In genomic region chr1:23834246-23834645, GRCm38 (mm10) we compare ENCODE assay signal across 24 mouse cellular contexts.
DNase-seq lines count a peak whose midpoint lies in the region; ATAC-seq lines count a peak whose summit lies in the region.
"Had no signal": no experiment of that assay in that cellular context is flagged by ENCODE, and none has a peak within 500 bp of the region (broad histone marks: within the 10 kb centered on the region; RNA-seq: fewer than 3 reads in every experiment).

No protein-coding gene starts in this region.

- no peaks in the 10 kb centered on the region for H3K9me3 ChIP-seq in forebrain, embryonic 13.5 days (replicated peaks)
- H3K9me3 ChIP-seq in forebrain, embryonic 11.5 days (ENCODE audit: control insufficient read depth, low read length) = no peaks in the 10 kb centered on the region
- H3K9me3 ChIP-seq in hindbrain, embryonic 13.5 days = no peaks in the 10 kb centered on the region
- H3K9me3 ChIP-seq in hindbrain, embryonic 10.5 days = no peaks in the 10 kb centered on the region
- H3K9me3 ChIP-seq: embryonic facial prominence, embryonic 10.5 days; embryonic facial prominence, embryonic 15.5 days; heart, embryonic 13.5 days; neural tube, embryonic 12.5 days had no signal

- H3K36me3 ChIP-seq in forebrain, embryonic 13.5 days (ENCODE audit: poor library complexity, severe bottlenecking) = no peaks in the 10 kb centered on the region
- H3K36me3 ChIP-seq in forebrain, embryonic 11.5 days (ENCODE audit: control insufficient read depth, insufficient read depth, low read length) = no peaks in the 10 kb centered on the region
- H3K36me3 ChIP-seq in hindbrain, embryonic 13.5 days = no peaks in the 10 kb centered on the region
- no peaks in the 10 kb centered on the region for H3K36me3 ChIP-seq in hindbrain, embryonic 10.5 days
- H3K36me3 ChIP-seq in splenic B cell, adult 2 months (ENCODE audit: control insufficient read depth, insufficient read depth, low read length, poor library complexity, severe bottlenecking) = no peaks in the 10 kb centered on the region
- H3K36me3 ChIP-seq: embryonic facial prominence, embryonic 10.5 days; embryonic facial prominence, embryonic 15.5 days; neural tube, embryonic 12.5 days had no signal

- no peak for ATAC-seq in forebrain, embryonic 13.5 days
- no peak for ATAC-seq in forebrain, embryonic 11.5 days (replicated peaks; ENCODE audit: low FRiP score)
- no peak for ATAC-seq in hindbrain, embryonic 13.5 days (ENCODE audit: low FRiP score)
- ATAC-seq: intestine, postnatal 0 days had no signal

- no peaks in the 10 kb centered on the region for H3K27me3 ChIP-seq in forebrain, embryonic 13.5 days
- H3K27me3 ChIP-seq in forebrain, embryonic 11.5 days (ENCODE audit: control insufficient read depth, insufficient read depth, low read length) = no peaks in the 10 kb centered on the region
- no peaks in the 10 kb centered on the region for H3K27me3 ChIP-seq in hindbrain, embryonic 13.5 days
- H3K27me3 ChIP-seq in hindbrain, embryonic 10.5 days (ENCODE audit: insufficient read depth, poor library complexity, severe bottlenecking) = no peaks in the 10 kb centered on the region
- no peaks in the 10 kb centered on the region for H3K27me3 ChIP-seq in splenic B cell, adult 2 months (ENCODE audit: control insufficient read depth, insufficient read depth, low read length, poor library complexity, severe bottlenecking)
- H3K27me3 ChIP-seq: embryonic facial prominence, embryonic 15.5 days; heart, embryonic 13.5 days; neural tube, embryonic 12.5 days had no signal

- 80% methylated on average over 7 of the region's 7 CpGs for WGBS in forebrain, embryonic 13.5 days
- 87% methylated on average over 7 of the region's 7 CpGs for WGBS in forebrain, embryonic 11.5 days
- 84% methylated on average over 7 of the region's 7 CpGs for WGBS in hindbrain, embryonic 13.5 days
- 90% methylated on average over 7 of the region's 7 CpGs for WGBS in hindbrain, embryonic 10.5 days

- 0 out of 2 replicates have a peak overlapping the region, but pooled peaks have one; percentile 45 for H3K27ac ChIP-seq in forebrain, embryonic 13.5 days
- no peak overlapping the region for H3K27ac ChIP-seq in forebrain, embryonic 11.5 days (ENCODE audit: low read depth, low read length)
- H3K27ac ChIP-seq in hindbrain, embryonic 13.5 days = peak overlapping the region; percentile 63
- H3K27ac ChIP-seq in hindbrain, embryonic 10.5 days = no peak overlapping the region
- H3K27ac ChIP-seq: embryonic facial prominence, embryonic 10.5 days; embryonic facial prominence, embryonic 15.5 days; heart, embryonic 13.5 days; liver, embryonic 14.5 days; neural tube, embryonic 12.5 days had no signal

- H3K4me1 ChIP-seq in forebrain, embryonic 13.5 days = peaks cover 11% of the 10 kb centered on the region
- no peaks in the 10 kb centered on the region for H3K4me1 ChIP-seq in forebrain, embryonic 11.5 days (replicated peaks; ENCODE audit: control insufficient read depth, insufficient read depth, low read length)
- H3K4me1 ChIP-seq in hindbrain, embryonic 13.5 days (replicated peaks) = peaks cover 10% of the 10 kb centered on the region; the same call in 1 of the 2 replicates
- peaks cover 5% of the 10 kb centered on the region; the same call in 1 of the 2 replicates for H3K4me1 ChIP-seq in hindbrain, embryonic 10.5 days (replicated peaks)
- H3K4me1 ChIP-seq: embryonic facial prominence, embryonic 10.5 days; embryonic facial prominence, embryonic 15.5 days; heart, embryonic 13.5 days; neural tube, embryonic 12.5 days had no signal

- no peak overlapping the region for H3K4me3 ChIP-seq in forebrain, embryonic 13.5 days
- H3K4me3 ChIP-seq in forebrain, embryonic 11.5 days (ENCODE audit: low read depth, low read length) = no peak overlapping the region
- no peak overlapping the region for H3K4me3 ChIP-seq in hindbrain, embryonic 13.5 days
- H3K4me3 ChIP-seq in hindbrain, embryonic 10.5 days = no peak overlapping the region
- H3K4me3 ChIP-seq: embryonic facial prominence, embryonic 10.5 days; embryonic facial prominence, embryonic 15.5 days; heart, embryonic 13.5 days; neural tube, embryonic 12.5 days had no signal

- no peak for DNase-seq in forebrain, embryonic 11.5 days (ENCODE audit: low spot score)
- DNase-seq in hindbrain, embryonic 10.5 days (ENCODE audit: low spot score) = no peak
- DNase-seq in spleen, adult 18-20 months = peak; percentile 25 to 27
- DNase-seq in spleen, postnatal 10 days (ENCODE audit: low spot score in 2 of 2) = no peak
- DNase-seq in splenic B cell, adult 2 months (ENCODE audit: low read depth, low spot score) = peak; percentile 19
- no peak for DNase-seq in adrenal gland, postnatal 36 days
- DNase-seq: adrenal gland, postnatal 14 days; cerebellum, adult 2 months; heart, postnatal 10 days; kidney, adult 9 months; kidney, postnatal 10 days; liver; lung, adult 2 months; lung, postnatal 10 days; thymus, adult 2 months; thymus, postnatal 36 days had no signal

- no peak overlapping the region for H3K9ac ChIP-seq in forebrain, embryonic 13.5 days
- H3K9ac ChIP-seq in forebrain, embryonic 11.5 days (ENCODE audit: low read length) = no peak overlapping the region
- no peak overlapping the region for H3K9ac ChIP-seq in hindbrain, embryonic 13.5 days
- H3K9ac ChIP-seq: embryonic facial prominence, embryonic 15.5 days; heart, embryonic 13.5 days; liver, embryonic 14.5 days; neural tube, embryonic 12.5 days had no signal

- no peak overlapping the region for H3K4me2 ChIP-seq in forebrain, embryonic 13.5 days
- no peak overlapping the region for H3K4me2 ChIP-seq in forebrain, embryonic 11.5 days (ENCODE audit: low read depth, low read length, severe bottlenecking)
- no peak overlapping the region for H3K4me2 ChIP-seq in hindbrain, embryonic 13.5 days
- H3K4me2 ChIP-seq: embryonic facial prominence, embryonic 15.5 days; heart, embryonic 13.5 days; neural tube, embryonic 12.5 days had no signal

Comparison
In these comparisons a context has a peak if more than half of its experiments do, and no peak if none do; other contexts are left out.
1. H3K27ac ChIP-seq: peak in forebrain, embryonic 13.5 days (single experiment) and hindbrain, embryonic 13.5 days (single experiment); none in forebrain, embryonic 11.5 days (single experiment) and hindbrain, embryonic 10.5 days (single experiment).
2. DNase-seq: peak in spleen, adult 18-20 months (2 of 2) and splenic B cell, adult 2 months (single experiment); none in forebrain, embryonic 11.5 days (single experiment), hindbrain, embryonic 10.5 days (single experiment), spleen, postnatal 10 days (0 of 2) and adrenal gland, postnatal 36 days (0 of 2).